Mouse (Mus musculus): ENCODE measurements around the gene Fam149a. TPM values are rescaled to one million over a fixed set of nuclear protein-coding genes. Genes with fewer than 3 reads are reported as not detected.

The Fam149a gene
- polyA plus RNA-seq, 1 experiment from 2014 or later: 57.8 TPM

- no peak overlapping the region for H3K9ac ChIP-seq (ENCODE audit: low read depth, low read length)
- DNase-seq (ENCODE audit: low spot score) (no peak), ATAC-seq (replicated peaks; ENCODE audit: low FRiP score, low read depth) (no peak)
- no peaks in the 10 kb centered on the region for H3K27me3 ChIP-seq (ENCODE audit: insufficient read depth, low read length)
- no peak overlapping the region for H3K4me3 ChIP-seq (replicated peaks; ENCODE audit: low read depth, low read length)
- H3K9me3 ChIP-seq (replicated peaks; ENCODE audit: low read length): no peaks in the 10 kb centered on the region
- WGBS: 60% methylated on average over 4 of the region's 4 CpGs
- no peak overlapping the region for H3K27ac ChIP-seq
- TF ChIP-seq CTCF (IDR thresholded peaks at IDR 0.05; ENCODE audit: low read depth): no peak
- no peak overlapping the region for H3K4me2 ChIP-seq (ENCODE audit: low read length)
- no peaks in the 10 kb centered on the region for H3K4me1 ChIP-seq (replicated peaks; ENCODE audit: insufficient read depth, low read length)
- no peaks in the 10 kb centered on the region for H3K36me3 ChIP-seq (ENCODE audit: insufficient read depth, low read length)
These were observed 57.9 kb downstream of the Fam149a start for GRCm38 (mm10) chr8:45324151-45324550.

GRCm38 (mm10) chr8:45321365-45321764 lies 60.7 kb downstream of the Fam149a start:
- Histone ChIP-seq H3K27me3 (ENCODE audit: insufficient read depth, low read length) (no peaks in the 10 kb centered on the region), H3K4me2 (ENCODE audit: low read length) (no peak overlapping the region), H3K27ac (no peak overlapping the region), H3K4me1 (replicated peaks; ENCODE audit: insufficient read depth, low read length) (no peaks in the 10 kb centered on the region), H3K4me3 (replicated peaks; ENCODE audit: low read depth, low read length) (no peak overlapping the region), H3K36me3 (ENCODE audit: insufficient read depth, low read length) (no peaks in the 10 kb centered on the region), H3K9ac (ENCODE audit: low read depth, low read length) (no peak overlapping the region), H3K9me3 (replicated peaks; ENCODE audit: low read length) (no peaks in the 10 kb centered on the region)
- 75% methylated on average over 2 of the region's 2 CpGs for WGBS
- no peak for TF ChIP-seq CTCF (IDR thresholded peaks at IDR 0.05; ENCODE audit: low read depth)
- DNase-seq (ENCODE audit: low spot score) (no peak), ATAC-seq (replicated peaks; ENCODE audit: low FRiP score, low read depth) (no peak)

GRCm38 (mm10) chr8:45320930-45321329 lies 61.2 kb downstream of the Fam149a start:
- H3K27ac ChIP-seq: no peak overlapping the region
- no peaks in the 10 kb centered on the region for H3K36me3 ChIP-seq (ENCODE audit: insufficient read depth, low read length)
- H3K9ac ChIP-seq (ENCODE audit: low read depth, low read length): no peak overlapping the region
- no peak overlapping the region for H3K4me2 ChIP-seq (ENCODE audit: low read length)
- H3K4me1 ChIP-seq (replicated peaks; ENCODE audit: insufficient read depth, low read length): no peaks in the 10 kb centered on the region
- 71% methylated on average over 1 of the region's 1 CpGs for WGBS
- no peaks in the 10 kb centered on the region for H3K27me3 ChIP-seq (ENCODE audit: insufficient read depth, low read length)
- no peaks in the 10 kb centered on the region for H3K9me3 ChIP-seq (replicated peaks; ENCODE audit: low read length)
- ATAC-seq (replicated peaks; ENCODE audit: low FRiP score, low read depth) (no peak), DNase-seq (ENCODE audit: low spot score) (no peak)
- no peak overlapping the region for H3K4me3 ChIP-seq (replicated peaks; ENCODE audit: low read depth, low read length)
- no peak for TF ChIP-seq CTCF (IDR thresholded peaks at IDR 0.05; ENCODE audit: low read depth)

GRCm38 (mm10) chr8:45310967-45311366 lies 71.1 kb downstream of the Fam149a start:
- TF ChIP-seq CTCF (IDR thresholded peaks at IDR 0.05; ENCODE audit: low read depth): no peak
- DNase-seq (ENCODE audit: low spot score): no peak
- no peak overlapping the region for H3K4me3 ChIP-seq (replicated peaks; ENCODE audit: low read depth, low read length)
- no peaks in the 10 kb centered on the region for H3K27me3 ChIP-seq (ENCODE audit: insufficient read depth, low read length)
- ATAC-seq (replicated peaks; ENCODE audit: low FRiP score, low read depth): no peak
- WGBS: 79% methylated on average over 4 of the region's 4 CpGs
- no peak overlapping the region for H3K4me2 ChIP-seq (ENCODE audit: low read length)
- no peak overlapping the region for H3K9ac ChIP-seq (ENCODE audit: low read depth, low read length)
- no peaks in the 10 kb centered on the region for H3K36me3 ChIP-seq (ENCODE audit: insufficient read depth, low read length)
- H3K4me1 ChIP-seq (replicated peaks; ENCODE audit: insufficient read depth, low read length): no peaks in the 10 kb centered on the region
- no peak overlapping the region for H3K27ac ChIP-seq
- no peaks in the 10 kb centered on the region for H3K9me3 ChIP-seq (replicated peaks; ENCODE audit: low read length)

GRCm38 (mm10) chr8:45308366-45308765 lies 73.7 kb downstream of the Fam149a start, which contains the start of gene Gm45753:
Gm45753 (minus strand) TSS chr8:45308466.
- no peak for DNase-seq (ENCODE audit: low spot score)
- H3K9ac ChIP-seq (ENCODE audit: low read depth, low read length): no peak within 1 kb of the TSS
- 83% methylated on average over 13 of the region's 13 CpGs for WGBS

GRCm38 (mm10) chr8:45305479-45305878 lies 76.6 kb downstream of the Fam149a start:
- Histone ChIP-seq H3K27ac (no peak overlapping the region), H3K4me2 (ENCODE audit: low read length) (no peak overlapping the region), H3K9ac (ENCODE audit: low read depth, low read length) (no peak overlapping the region), H3K4me3 (replicated peaks; ENCODE audit: low read depth, low read length) (no peak overlapping the region), H3K9me3 (replicated peaks; ENCODE audit: low read length) (no peaks in the 10 kb centered on the region), H3K4me1 (replicated peaks; ENCODE audit: insufficient read depth, low read length) (no peaks in the 10 kb centered on the region), H3K36me3 (ENCODE audit: insufficient read depth, low read length) (no peaks in the 10 kb centered on the region), H3K27me3 (ENCODE audit: insufficient read depth, low read length) (no peaks in the 10 kb centered on the region)
- peak; percentile 40 for DNase-seq (ENCODE audit: low spot score)
- WGBS: 29% methylated on average over 1 of the region's 1 CpGs
- ATAC-seq (replicated peaks; ENCODE audit: low FRiP score, low read depth): no peak
- no peak for TF ChIP-seq CTCF (IDR thresholded peaks at IDR 0.05; ENCODE audit: low read depth)

More at GRCm38 (mm10) chr8:45308366-45308765, 73.7 kb downstream of the Fam149a start, which contains the start of gene Gm45753:
- H3K4me1 ChIP-seq (replicated peaks; ENCODE audit: insufficient read depth, low read length): no peaks in the 10 kb centered on the region
- TF ChIP-seq CTCF (IDR thresholded peaks at IDR 0.05; ENCODE audit: low read depth): no peak
- H3K9me3 ChIP-seq (replicated peaks; ENCODE audit: low read length): no peaks in the 10 kb centered on the region
- no peaks in the 10 kb centered on the region for H3K36me3 ChIP-seq (ENCODE audit: insufficient read depth, low read length)
- no peak within 1 kb of the TSS for H3K4me3 ChIP-seq (replicated peaks; ENCODE audit: low read depth, low read length)
- H3K4me2 ChIP-seq (ENCODE audit: low read length): no peak within 1 kb of the TSS
- ATAC-seq (replicated peaks; ENCODE audit: low FRiP score, low read depth): no peak
- no peaks in the 10 kb centered on the region for H3K27me3 ChIP-seq (ENCODE audit: insufficient read depth, low read length)
- no peak within 1 kb of the TSS for H3K27ac ChIP-seq

GRCm38 (mm10) chr8:45304354-45304753 lies 77.7 kb downstream of the Fam149a start:
- WGBS: 94% methylated on average over 3 of the region's 3 CpGs
- no peaks in the 10 kb centered on the region for H3K27me3 ChIP-seq (ENCODE audit: insufficient read depth, low read length)
- no peak overlapping the region for H3K27ac ChIP-seq
- TF ChIP-seq CTCF (IDR thresholded peaks at IDR 0.05; ENCODE audit: low read depth): no peak
- no peak overlapping the region for H3K4me2 ChIP-seq (ENCODE audit: low read length)
- H3K4me3 ChIP-seq (replicated peaks; ENCODE audit: low read depth, low read length): no peak overlapping the region
- no peak for DNase-seq (ENCODE audit: low spot score)
- H3K36me3 ChIP-seq (ENCODE audit: insufficient read depth, low read length): no peaks in the 10 kb centered on the region
- H3K4me1 ChIP-seq (replicated peaks; ENCODE audit: insufficient read depth, low read length): no peaks in the 10 kb centered on the region
- H3K9me3 ChIP-seq (replicated peaks; ENCODE audit: low read length): no peaks in the 10 kb centered on the region
- no peak overlapping the region for H3K9ac ChIP-seq (ENCODE audit: low read depth, low read length)
- no peak for ATAC-seq (replicated peaks; ENCODE audit: low FRiP score, low read depth)
